Mouse (Mus musculus) midbrain, embryonic 10.5 days (tissue): ENCODE data around the gene Slc5a8. TPM values are rescaled to one million over a fixed set of nuclear protein-coding genes. Genes with fewer than 3 reads are reported as not detected.

Source experiments
- DNase-seq: peaks from one replicate; pipeline ENCODE4 v3.0.0-alpha.2; 2017; ENCODE audit warnings: low spot score
- H3K27ac ChIP-seq: fragments of 300-500 bp; sonication (generic); replicated peaks from 2 replicates; pipeline ENCODE4 v1.5.1; 2016; ENCODE audit warnings: mild to moderate bottlenecking
- H3K27me3 ChIP-seq: fragments of 300-500 bp; sonication (generic); 2 replicates; pipeline ENCODE4 v1.6.1; 2016; ENCODE audit warnings: low read depth, mild to moderate bottlenecking; ENCODE audit not compliant: poor library complexity, severe bottlenecking
- H3K36me3 ChIP-seq: fragments of 300-500 bp; sonication (generic); 2 replicates; pipeline ENCODE4 v1.6.1; 2016; ENCODE audit warnings: mild to moderate bottlenecking, moderate library complexity
- H3K4me1 ChIP-seq: fragments of 300-500 bp; sonication (generic); 2 replicates; pipeline ENCODE4 v1.6.1; 2016
- H3K4me3 ChIP-seq: fragments of 300-500 bp; sonication (generic); 2 replicates; pipeline ENCODE4 v1.5.1; 2016; ENCODE audit warnings: mild to moderate bottlenecking, moderate library complexity
- H3K9me3 ChIP-seq: fragments of 300-500 bp; sonication (generic); replicated peaks from 2 replicates; pipeline ENCODE4 v1.6.1; 2016; ENCODE audit warnings: mild to moderate bottlenecking
- WGBS: fragments of 180-500 bp; shearing (Covaris S2); methylation state at CpG from one replicate; pipeline ENCODE4 v1.1.7; 2016; 5-methylcytosine and 5-hydroxymethylcytosine counted together
- polyA plus RNA-seq: library from polyadenylated mRNA; unstranded; fragments of >200 nt; fragmentation: Nextera tagmentation; extraction: Ambion mirVana; gene quantifications from 2 replicates; pipeline ENCODE4 v1.2.1, GENCODE M21; 2016

Slc5a8 gene
- 0.02 and 0.04 TPM in 2 replicates for polyA plus RNA-seq

GRCm38 (mm10) chr10:88885632-88886090 is at the start of gene Slc5a8:
TSS of gene Slc5a8 (plus strand) at chr10:88885992.
- Histone ChIP-seq H3K4me1 (peaks cover 11% of the 10 kb centered on the region), H3K4me3 (peak within 1 kb of the TSS; percentile 52), H3K27ac (no peak within 1 kb of the TSS), H3K36me3 (no peaks in the 10 kb centered on the region), H3K9me3 (0 out of 2 replicates have a peak, but pooled peaks cover 5% of the 10 kb centered on the region), H3K27me3 (peaks cover 36% of the 10 kb centered on the region)
- 5% methylated on average over 31 of the region's 31 CpGs for WGBS
- peak; percentile 22 for DNase-seq

DNA sequence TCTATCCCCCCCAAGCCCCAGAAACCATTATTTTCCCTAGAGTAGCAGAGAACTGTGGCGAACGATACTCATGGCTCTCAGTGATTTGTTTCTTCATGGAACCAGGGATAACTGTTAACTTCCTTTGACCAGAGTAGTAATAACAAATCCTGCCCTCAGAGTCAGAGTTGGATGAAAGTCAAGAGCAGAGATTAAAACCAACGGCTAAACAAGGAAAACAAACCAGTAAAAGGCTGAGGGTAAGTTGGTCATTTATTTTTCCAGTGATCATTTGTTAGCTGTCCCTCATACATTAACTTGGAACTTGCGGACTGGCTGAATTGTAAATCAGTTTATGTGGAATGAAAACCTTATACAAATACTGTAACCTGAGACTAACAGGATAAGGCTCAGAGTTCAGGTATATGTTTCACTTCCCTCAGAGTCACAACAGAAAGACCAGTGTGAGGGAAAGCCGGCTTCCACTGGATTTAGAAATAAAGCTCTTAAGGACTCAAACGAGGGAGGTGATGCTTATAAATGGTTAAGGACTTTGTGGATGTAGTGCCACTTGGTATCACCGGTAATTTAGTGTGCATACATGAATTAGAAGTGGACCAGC is 36.8 kb upstream of the Slc5a8 start:
- Histone ChIP-seq H3K36me3 (no peaks in the 10 kb centered on the region), H3K4me3 (no peak overlapping the region), H3K27me3 (no peaks in the 10 kb centered on the region), H3K4me1 (no peaks in the 10 kb centered on the region), H3K27ac (no peak overlapping the region), H3K9me3 (no peaks in the 10 kb centered on the region; the same call in 1 of the 2 replicates)
- DNase-seq: no peak
- 86% methylated on average over 7 of the region's 7 CpGs for WGBS

- no peaks in the 10 kb centered on the region for H3K36me3 ChIP-seq
- H3K27ac ChIP-seq: no peak overlapping the region
- 90% methylated on average over 4 of the region's 4 CpGs for WGBS
- H3K4me3 ChIP-seq: no peak overlapping the region
- no peaks in the 10 kb centered on the region for H3K4me1 ChIP-seq
- H3K9me3 ChIP-seq: no peaks in the 10 kb centered on the region; the same call in 1 of the 2 replicates
- H3K27me3 ChIP-seq: no peaks in the 10 kb centered on the region
- DNase-seq: no peak
Observed at GRCm38 (mm10) chr10:88849976-88850375, 35.8 kb upstream of the Slc5a8 start.

GRCm38 (mm10) chr10:88853326-88853725 is 32.5 kb upstream of the Slc5a8 start:
- 83% methylated on average over 7 of the region's 7 CpGs for WGBS
- no peak overlapping the region for H3K4me3 ChIP-seq

GRCm38 (mm10) chr10:88860911-88861310 is 24.9 kb upstream of the Slc5a8 start:
- Histone ChIP-seq H3K4me3 (no peak overlapping the region), H3K27me3 (no peaks in the 10 kb centered on the region), H3K4me1 (no peaks in the 10 kb centered on the region), H3K36me3 (no peaks in the 10 kb centered on the region), H3K9me3 (no peaks in the 10 kb centered on the region), H3K27ac (no peak overlapping the region)
- no peak for DNase-seq
- WGBS: 77% methylated on average over 3 of the region's 3 CpGs

More at GRCm38 (mm10) chr10:88853326-88853725, 32.5 kb upstream of the Slc5a8 start:
- no peak for DNase-seq
- H3K4me1 ChIP-seq: no peaks in the 10 kb centered on the region
- H3K9me3 ChIP-seq: no peaks in the 10 kb centered on the region; the same call in 1 of the 2 replicates
- no peaks in the 10 kb centered on the region for H3K36me3 ChIP-seq
- H3K27ac ChIP-seq: no peak overlapping the region
- no peaks in the 10 kb centered on the region for H3K27me3 ChIP-seq

DNA sequence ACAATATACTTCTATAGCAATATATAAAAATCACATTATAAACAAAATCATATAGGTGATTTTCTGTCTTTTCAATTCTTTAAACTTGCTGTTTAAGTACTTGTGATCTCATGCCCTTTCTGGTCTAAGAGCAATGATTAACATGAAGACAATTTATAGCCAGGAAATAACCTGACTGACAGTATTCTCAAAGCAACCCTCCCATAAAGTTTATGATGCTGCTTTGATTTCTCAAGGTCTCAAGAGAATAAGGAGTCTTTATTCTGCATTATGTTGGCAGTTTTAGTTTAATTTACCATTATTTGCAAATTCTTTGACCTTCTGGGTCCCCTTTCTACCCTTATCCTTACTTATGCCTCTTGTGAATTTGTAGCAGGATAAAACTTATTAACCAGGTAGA is 24.4 kb upstream of the Slc5a8 start:
- Histone ChIP-seq H3K9me3 (no peaks in the 10 kb centered on the region), H3K27ac (no peak overlapping the region), H3K27me3 (no peaks in the 10 kb centered on the region), H3K36me3 (no peaks in the 10 kb centered on the region), H3K4me1 (no peaks in the 10 kb centered on the region), H3K4me3 (no peak overlapping the region)
- DNase-seq: no peak

GRCm38 (mm10) chr10:88862293-88862692 is 23.5 kb upstream of the Slc5a8 start:
- H3K36me3 ChIP-seq: no peaks in the 10 kb centered on the region
- 90% methylated on average over 5 of the region's 5 CpGs for WGBS

DNA sequence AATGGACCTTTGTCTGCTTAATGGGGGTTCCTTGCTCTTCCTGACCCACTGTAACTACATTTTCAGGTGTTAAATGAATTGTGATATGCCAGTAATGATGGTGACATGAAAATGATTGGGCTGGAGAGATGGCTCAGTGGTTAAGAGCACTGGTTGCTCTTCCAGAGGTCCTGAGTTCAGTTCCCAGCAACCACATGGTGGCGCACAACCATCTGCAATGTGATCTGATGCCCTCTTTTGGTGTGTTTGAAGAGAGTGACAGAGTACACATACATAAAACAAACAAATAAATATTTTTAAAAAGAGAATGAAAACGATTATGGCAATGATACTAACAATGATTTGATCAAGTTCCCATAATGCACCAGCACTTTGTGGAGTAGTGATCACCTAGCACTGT is 19.8 kb upstream of the Slc5a8 start:
- Histone ChIP-seq H3K9me3 (no peaks in the 10 kb centered on the region), H3K27me3 (no peaks in the 10 kb centered on the region), H3K4me3 (no peak overlapping the region), H3K4me1 (no peaks in the 10 kb centered on the region), H3K27ac (no peak overlapping the region), H3K36me3 (no peaks in the 10 kb centered on the region)
- WGBS: 67% methylated on average over 2 of the region's 2 CpGs
- no peak for DNase-seq

More at GRCm38 (mm10) chr10:88862293-88862692, 23.5 kb upstream of the Slc5a8 start:
- Histone ChIP-seq H3K4me3 (no peak overlapping the region), H3K9me3 (no peaks in the 10 kb centered on the region), H3K27me3 (no peaks in the 10 kb centered on the region), H3K27ac (no peak overlapping the region), H3K4me1 (no peaks in the 10 kb centered on the region)
- no peak for DNase-seq

DNA sequence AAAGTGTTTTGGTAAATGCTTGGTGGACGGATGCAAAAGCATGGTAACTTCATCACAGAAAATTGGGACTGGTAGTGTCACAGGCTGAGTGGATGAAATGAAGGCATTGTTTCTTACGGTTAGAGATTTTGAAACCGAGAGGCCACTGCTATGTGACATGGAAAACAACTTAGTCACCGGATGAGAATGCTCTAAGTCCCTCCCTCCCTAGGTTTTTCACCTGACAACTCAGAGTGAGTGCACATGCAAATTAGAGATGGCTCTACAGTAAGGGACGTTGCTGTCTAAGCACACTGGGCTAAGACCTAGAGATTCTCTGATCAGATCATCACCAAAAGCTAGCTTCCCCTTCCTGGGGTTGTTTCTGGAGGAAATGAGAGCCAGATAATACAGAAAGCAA is 10.9 kb upstream of the Slc5a8 start:
- no peaks in the 10 kb centered on the region for H3K27me3 ChIP-seq
- 73% methylated on average over 5 of the region's 5 CpGs for WGBS
- no peaks in the 10 kb centered on the region for H3K4me1 ChIP-seq
- no peaks in the 10 kb centered on the region for H3K9me3 ChIP-seq
- H3K36me3 ChIP-seq: no peaks in the 10 kb centered on the region
- no peak for DNase-seq
- no peak overlapping the region for H3K4me3 ChIP-seq
- no peak overlapping the region for H3K27ac ChIP-seq

DNA sequence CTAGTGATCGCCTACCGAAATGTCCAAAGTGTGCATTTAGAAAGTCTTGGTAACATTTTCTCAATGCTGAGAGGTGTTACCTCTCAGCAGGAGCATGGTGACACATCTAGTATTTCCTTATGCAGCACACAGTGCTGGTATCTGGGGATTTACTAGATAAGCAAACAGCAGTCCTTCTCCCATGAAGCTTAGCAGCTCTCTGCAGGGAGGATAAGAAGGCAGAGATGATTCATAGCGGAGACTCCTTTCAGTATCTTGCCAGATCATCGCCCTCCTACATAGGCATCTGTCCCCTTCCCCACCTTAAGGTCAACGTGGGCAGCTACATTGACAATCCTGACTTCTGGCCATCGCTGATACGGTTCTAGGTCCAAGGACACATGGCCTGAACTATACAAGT is 8.4 kb upstream of the Slc5a8 start:
- Histone ChIP-seq H3K4me1 (no peaks in the 10 kb centered on the region), H3K27ac (no peak overlapping the region), H3K36me3 (no peaks in the 10 kb centered on the region), H3K4me3 (no peak overlapping the region), H3K27me3 (no peaks in the 10 kb centered on the region), H3K9me3 (no peaks in the 10 kb centered on the region)
- no peak for DNase-seq
- WGBS: 85% methylated on average over 7 of the region's 7 CpGs

DNA sequence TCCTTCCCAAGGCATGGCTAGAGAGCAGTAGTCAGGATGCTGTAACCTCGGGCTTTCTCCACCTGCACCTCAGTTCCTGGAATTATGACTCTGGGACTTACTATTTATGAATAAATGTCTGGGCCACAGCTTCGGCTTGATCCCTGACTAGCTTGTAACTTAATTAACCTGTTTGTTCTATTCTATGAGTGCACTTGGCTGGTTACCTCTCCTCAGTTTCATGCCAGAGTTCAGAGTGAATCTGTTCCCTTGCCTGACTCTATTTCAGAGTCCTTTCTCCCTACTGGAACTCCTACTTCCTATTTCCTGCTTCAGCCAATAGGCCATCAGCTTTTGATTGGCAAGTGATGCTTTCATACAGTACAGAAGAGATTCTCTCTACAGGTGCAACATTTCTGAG is 2.1 kb upstream of the Slc5a8 start:
- Histone ChIP-seq H3K36me3 (no peaks in the 10 kb centered on the region), H3K4me1 (peaks cover 11% of the 10 kb centered on the region), H3K4me3 (no peak overlapping the region), H3K27ac (no peak overlapping the region), H3K27me3 (peaks cover 36% of the 10 kb centered on the region), H3K9me3 (0 out of 2 replicates have a peak, but pooled peaks cover 5% of the 10 kb centered on the region)
- DNase-seq: no peak
- 76% methylated on average over 2 of the region's 2 CpGs for WGBS

DNA sequence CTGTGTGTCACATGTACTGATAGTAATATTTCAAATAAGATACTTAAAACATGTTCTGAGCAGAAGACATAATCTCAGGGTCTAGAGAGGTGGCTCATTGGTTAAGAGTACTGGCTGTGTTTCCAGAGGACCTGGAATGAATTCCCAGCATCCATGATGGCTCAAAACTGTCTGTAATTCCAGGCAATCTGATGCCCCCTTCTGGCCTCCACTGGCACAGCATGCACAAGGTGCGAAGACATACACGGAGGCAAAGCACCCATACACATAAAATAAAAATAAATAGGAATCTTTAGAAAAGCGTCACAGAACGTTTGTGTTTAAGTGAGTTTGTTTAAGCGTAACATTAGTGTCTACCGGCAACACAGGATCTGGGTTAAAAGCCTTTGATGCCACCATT is 956 bp upstream of the Slc5a8 start:
- peaks cover 11% of the 10 kb centered on the region for H3K4me1 ChIP-seq
- DNase-seq: no peak
- no peak overlapping the region for H3K4me3 ChIP-seq
- peaks cover 36% of the 10 kb centered on the region for H3K27me3 ChIP-seq
- WGBS: 80% methylated on average over 6 of the region's 6 CpGs
- no peak overlapping the region for H3K27ac ChIP-seq
- H3K9me3 ChIP-seq: 0 out of 2 replicates have a peak, but pooled peaks cover 5% of the 10 kb centered on the region
- H3K36me3 ChIP-seq: no peaks in the 10 kb centered on the region

GRCm38 (mm10) chr10:88886114-88886513 is 322 bp downstream of the Slc5a8 start:
- peak; percentile 12 for DNase-seq
- Histone ChIP-seq H3K4me3 (peak overlapping the region; percentile 52), H3K4me1 (peaks cover 11% of the 10 kb centered on the region), H3K27ac (no peak overlapping the region), H3K9me3 (0 out of 2 replicates have a peak, but pooled peaks cover 5% of the 10 kb centered on the region), H3K36me3 (no peaks in the 10 kb centered on the region), H3K27me3 (peaks cover 36% of the 10 kb centered on the region)
- WGBS: 2% methylated on average over 32 of the region's 32 CpGs
